Mouse (Mus musculus): ENCODE data around the gene Snrpc. TPM values are rescaled to one million over a fixed set of nuclear protein-coding genes. Genes with fewer than 3 reads are reported as not detected.

The Snrpc gene
- total and polyA plus RNA-seq, 3 experiments, result 154 to 194 (median 171) TPM

DNA sequence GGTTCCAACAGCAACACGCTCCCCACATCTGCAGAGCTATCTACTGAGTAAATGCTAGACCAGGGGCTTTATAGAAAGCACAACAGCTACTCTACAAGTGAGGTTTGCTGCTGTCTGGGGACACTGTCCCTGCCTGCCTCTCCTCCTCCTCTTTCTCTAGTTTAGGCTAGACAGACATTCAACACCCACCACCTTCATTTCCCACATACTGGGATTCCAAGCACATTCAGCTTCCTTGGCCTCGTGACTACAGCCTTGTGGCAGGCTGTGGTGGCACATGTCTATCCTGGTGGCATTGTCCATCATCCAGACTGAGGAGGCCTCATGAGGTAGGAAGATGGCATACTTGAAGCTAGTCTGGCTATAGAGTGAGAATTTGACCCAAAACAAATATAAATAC is 47.0 kb upstream of the Snrpc start:
- TF ChIP-seq POLR2AphosphoS2 (IDR thresholded peaks at IDR 0.05; ENCODE audit: low read depth, low read length) (no peak), NRF1 (IDR thresholded peaks at IDR 0.05; ENCODE audit: low read depth, low read length) (no peak), TBP (conservative IDR thresholded peaks at IDR 0.05; ENCODE audit: low read depth, low read length) (no peak), EP300 (IDR thresholded peaks at IDR 0.05; ENCODE audit: low read length) (no peak), USF2 (conservative IDR thresholded peaks at IDR 0.05; ENCODE audit: low read depth, low read length) (no peak), CHD1 (IDR thresholded peaks at IDR 0.05; ENCODE audit: low read depth, low read length) (no peak), ZKSCAN1 (IDR thresholded peaks at IDR 0.05; ENCODE audit: borderline replicate concordance, low read depth, low read length) (no peak), KAT2A (IDR thresholded peaks at IDR 0.05; ENCODE audit: insufficient replicate concordance, low read length) (no peak), ZMIZ1 (IDR thresholded peaks at IDR 0.05; ENCODE audit: low read depth, low read length) (no peak)
- H3K36me3 ChIP-seq (replicated peaks in 1 of 2; ENCODE audit: control insufficient read depth in 1 of 2, insufficient read depth in 1 of 2, low read length in 1 of 2), result peaks cover 21 to 77% of the 10 kb centered on the region in 2 experiments
- no peak overlapping the region for H3K9ac ChIP-seq (ENCODE audit: insufficient read depth, low read depth)
- no peak overlapping the region for H3K27ac ChIP-seq (ENCODE audit: insufficient read depth, low read depth)
- no peak overlapping the region for H3K4me3 ChIP-seq (replicated peaks in 1 of 3; ENCODE audit: low read depth in 2 of 3, low read length in 2 of 3, poor library complexity in 1 of 3)
- DNase-seq (ENCODE audit: extremely low read depth), result no peak
- no peaks in the 10 kb centered on the region for H3K9me3 ChIP-seq (replicated peaks; ENCODE audit: low read length)
- H3K4me2 ChIP-seq (ENCODE audit: insufficient read depth, low read depth, poor library complexity, severe bottlenecking), result no peak overlapping the region
- dilution Hi-C loops (cut with MboI; ENCODE audit: extremely low pct_ligation_motif_present, extremely low pct_unique_long_range_greater_than_20kb, low sequenced_read_pairs), result no loop called here
- H3K27me3 ChIP-seq (replicated peaks), result no peaks in the 10 kb centered on the region
- H3K79me2 ChIP-seq (replicated peaks; ENCODE audit: control insufficient read depth, extremely low read depth, insufficient read depth, poor library complexity, severe bottlenecking), result peaks cover 9% of the 10 kb centered on the region
- peaks cover 2 to 12% of the 10 kb centered on the region in 2 experiments; a peak in 3 of 4 replicates for H3K4me1 ChIP-seq (ENCODE audit: control insufficient read depth in 1 of 2, insufficient read depth in 2 of 2)
- in situ Hi-C loops (cut with MboI; ENCODE audit: low pct_ligation_motif_present, low pct_unique_long_range_greater_than_20kb, low sequenced_read_pairs), result no loop called here

DNA sequence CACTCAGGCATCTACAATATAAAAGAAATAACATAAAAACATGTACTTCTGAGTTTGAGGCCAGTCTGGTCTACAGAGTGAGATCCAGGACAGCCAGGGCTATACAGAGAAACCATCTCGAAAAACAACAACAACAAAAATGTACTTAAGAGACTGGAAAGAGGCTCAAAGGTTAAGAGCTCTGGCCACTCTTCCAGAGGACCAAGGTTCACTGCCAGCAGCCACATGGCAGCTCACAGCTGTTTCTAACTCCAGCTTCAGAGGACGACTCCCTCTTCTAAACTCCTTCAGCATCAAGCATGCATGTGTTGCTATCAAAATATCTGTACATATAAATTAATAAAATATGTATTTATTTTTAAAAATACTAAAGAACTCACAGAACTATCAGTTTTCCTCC is 46.4 kb upstream of the Snrpc start:
- Histone ChIP-seq H3K36me3 (replicated peaks in 1 of 2; ENCODE audit: control insufficient read depth in 1 of 2, insufficient read depth in 1 of 2, low read length in 1 of 2) (peaks cover 20 to 75% of the 10 kb centered on the region in 2 experiments), H3K27ac (ENCODE audit: insufficient read depth, low read depth) (no peak overlapping the region)

DNA sequence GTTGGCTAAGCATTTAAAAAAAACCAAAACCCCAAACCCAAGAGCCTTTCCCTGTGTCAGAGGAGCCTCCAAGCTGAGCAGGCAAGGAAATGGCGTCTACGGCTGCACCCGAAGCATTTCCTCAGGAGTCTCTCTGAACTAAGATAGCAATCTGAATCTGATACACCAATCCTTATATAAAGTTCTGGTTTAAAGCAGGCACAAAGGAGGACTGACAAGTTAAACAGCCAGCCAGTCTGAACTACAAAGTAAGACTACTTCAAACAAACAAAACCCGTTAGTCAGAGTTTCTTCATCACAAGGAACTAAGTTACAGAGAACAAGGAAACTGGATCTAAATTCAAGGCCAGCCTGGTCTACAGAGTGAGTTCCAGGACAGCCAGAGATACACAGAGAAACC is 45.4 kb upstream of the Snrpc start:
- no peak for DNase-seq (ENCODE audit: extremely low read depth)
- H3K79me2 ChIP-seq (replicated peaks; ENCODE audit: control insufficient read depth, extremely low read depth, insufficient read depth, poor library complexity, severe bottlenecking), result peaks cover 17% of the 10 kb centered on the region
- H3K4me3 ChIP-seq (replicated peaks in 1 of 3; ENCODE audit: low read depth in 2 of 3, low read length in 2 of 3, poor library complexity in 1 of 3), result no peak overlapping the region
- no peak overlapping the region for H3K9ac ChIP-seq (ENCODE audit: insufficient read depth, low read depth)
- in situ Hi-C loops (cut with MboI; ENCODE audit: low pct_ligation_motif_present, low pct_unique_long_range_greater_than_20kb, low sequenced_read_pairs) (no loop called here), dilution Hi-C loops (cut with MboI; ENCODE audit: extremely low pct_ligation_motif_present, extremely low pct_unique_long_range_greater_than_20kb, low sequenced_read_pairs) (no loop called here)
- peaks cover 2 to 24% of the 10 kb centered on the region in 2 experiments; a peak in 3 of 4 replicates for H3K4me1 ChIP-seq (ENCODE audit: control insufficient read depth in 1 of 2, insufficient read depth in 2 of 2)
- TF ChIP-seq PAX5 (IDR thresholded peaks at IDR 0.05; ENCODE audit: low read length) (no peak), TBP (conservative IDR thresholded peaks at IDR 0.05; ENCODE audit: low read depth, low read length) (no peak), IRF4 (IDR thresholded peaks at IDR 0.05; ENCODE audit: low read depth, low read length) (no peak), ZNF384 (IDR thresholded peaks at IDR 0.05; ENCODE audit: low read depth, low read length) (no peak), ELF1 (IDR thresholded peaks at IDR 0.05; ENCODE audit: low read depth, low read length) (no peak), CHD2 (IDR thresholded peaks at IDR 0.05; ENCODE audit: low read length) (no peak), GABPA (IDR thresholded peaks at IDR 0.05; ENCODE audit: insufficient replicate concordance, low read depth, low read length) (no peak), ZKSCAN1 (IDR thresholded peaks at IDR 0.05; ENCODE audit: borderline replicate concordance, low read depth, low read length) (no peak)
- peaks cover 20 to 76% of the 10 kb centered on the region in 2 experiments for H3K36me3 ChIP-seq (replicated peaks in 1 of 2; ENCODE audit: control insufficient read depth in 1 of 2, insufficient read depth in 1 of 2, low read length in 1 of 2)
- no peak overlapping the region for H3K27ac ChIP-seq (ENCODE audit: insufficient read depth, low read depth)
- H3K9me3 ChIP-seq (replicated peaks; ENCODE audit: low read length), result no peaks in the 10 kb centered on the region
- H3K4me2 ChIP-seq (ENCODE audit: insufficient read depth, low read depth, poor library complexity, severe bottlenecking), result no peak overlapping the region
- H3K27me3 ChIP-seq (replicated peaks), result no peaks in the 10 kb centered on the region

More for the DNA sequence above, 46.4 kb upstream of the Snrpc start:
- no peaks in the 10 kb centered on the region for H3K9me3 ChIP-seq (replicated peaks; ENCODE audit: low read length)
- dilution Hi-C loops (cut with MboI; ENCODE audit: extremely low pct_ligation_motif_present, extremely low pct_unique_long_range_greater_than_20kb, low sequenced_read_pairs), result no loop called here
- no peaks in the 10 kb centered on the region for H3K27me3 ChIP-seq (replicated peaks)
- no peak overlapping the region for H3K9ac ChIP-seq (ENCODE audit: insufficient read depth, low read depth)
- H3K4me1 ChIP-seq (ENCODE audit: control insufficient read depth in 1 of 2, insufficient read depth in 2 of 2), result peaks cover 2 to 15% of the 10 kb centered on the region in 2 experiments; a peak in 3 of 4 replicates
- no peak for TF ChIP-seq JUND (conservative IDR thresholded peaks at IDR 0.05; ENCODE audit: low read depth, low read length)
- TF ChIP-seq POLR2AphosphoS2 (IDR thresholded peaks at IDR 0.05; ENCODE audit: low read depth, low read length), result no peak
- TF ChIP-seq ZNF384 (IDR thresholded peaks at IDR 0.05; ENCODE audit: low read depth, low read length), result no peak
- TF ChIP-seq EP300 (IDR thresholded peaks at IDR 0.05; ENCODE audit: low read length), result no peak
- TF ChIP-seq E2F4 (IDR thresholded peaks at IDR 0.05; ENCODE audit: insufficient replicate concordance, low read depth, low read length), result no peak
- in situ Hi-C loops (cut with MboI; ENCODE audit: low pct_ligation_motif_present, low pct_unique_long_range_greater_than_20kb, low sequenced_read_pairs), result no loop called here
- peaks cover 14% of the 10 kb centered on the region for H3K79me2 ChIP-seq (replicated peaks; ENCODE audit: control insufficient read depth, extremely low read depth, insufficient read depth, poor library complexity, severe bottlenecking)
- no peak overlapping the region for H3K4me2 ChIP-seq (ENCODE audit: insufficient read depth, low read depth, poor library complexity, severe bottlenecking)
- H3K4me3 ChIP-seq (replicated peaks in 1 of 3; ENCODE audit: low read depth in 2 of 3, low read length in 2 of 3, poor library complexity in 1 of 3), result no peak overlapping the region
- no peak for DNase-seq (ENCODE audit: extremely low read depth)

Measured in CH12.LX (cell line).